Mouse (Mus musculus): ENCODE data around the gene Ddx1.
A peak's percentile ranks its signal among the peaks of the same experiment; 100 is the strongest.

The Ddx1 gene

GRCm38 (mm10) chr12:13248691-13249572, at the start of gene Ddx1:
Ddx1 (minus strand) TSS chr12:13249213.
- peak; percentile 81 for DNase-seq (ENCODE audit: low spot score)

- DNase-seq (ENCODE audit: low spot score): no peak
Observed at GRCm38 (mm10) chr12:13293421-13293881, 44.4 kb upstream of the Ddx1 start.

DNA sequence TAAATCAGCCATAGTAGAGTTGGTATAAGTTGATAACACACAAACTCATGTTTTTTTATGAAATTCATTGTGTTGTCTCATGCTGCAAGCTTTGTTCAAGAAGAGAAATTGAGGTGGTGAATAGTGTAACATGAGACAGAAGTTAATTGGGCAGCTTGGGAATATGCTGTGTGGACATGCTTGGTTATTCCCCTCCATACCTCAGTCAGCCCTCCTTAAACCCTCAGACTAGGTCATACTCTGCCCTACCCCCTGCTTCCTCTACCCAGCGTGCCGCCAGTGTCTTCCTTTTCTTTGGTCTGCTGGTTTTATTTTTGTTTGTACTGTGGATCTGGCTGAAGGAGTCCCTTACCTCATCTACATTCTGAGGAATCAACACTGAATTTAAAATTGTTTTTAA, 42.4 kb upstream of the Ddx1 start:
- no peak for DNase-seq (ENCODE audit: low spot score)

DNA sequence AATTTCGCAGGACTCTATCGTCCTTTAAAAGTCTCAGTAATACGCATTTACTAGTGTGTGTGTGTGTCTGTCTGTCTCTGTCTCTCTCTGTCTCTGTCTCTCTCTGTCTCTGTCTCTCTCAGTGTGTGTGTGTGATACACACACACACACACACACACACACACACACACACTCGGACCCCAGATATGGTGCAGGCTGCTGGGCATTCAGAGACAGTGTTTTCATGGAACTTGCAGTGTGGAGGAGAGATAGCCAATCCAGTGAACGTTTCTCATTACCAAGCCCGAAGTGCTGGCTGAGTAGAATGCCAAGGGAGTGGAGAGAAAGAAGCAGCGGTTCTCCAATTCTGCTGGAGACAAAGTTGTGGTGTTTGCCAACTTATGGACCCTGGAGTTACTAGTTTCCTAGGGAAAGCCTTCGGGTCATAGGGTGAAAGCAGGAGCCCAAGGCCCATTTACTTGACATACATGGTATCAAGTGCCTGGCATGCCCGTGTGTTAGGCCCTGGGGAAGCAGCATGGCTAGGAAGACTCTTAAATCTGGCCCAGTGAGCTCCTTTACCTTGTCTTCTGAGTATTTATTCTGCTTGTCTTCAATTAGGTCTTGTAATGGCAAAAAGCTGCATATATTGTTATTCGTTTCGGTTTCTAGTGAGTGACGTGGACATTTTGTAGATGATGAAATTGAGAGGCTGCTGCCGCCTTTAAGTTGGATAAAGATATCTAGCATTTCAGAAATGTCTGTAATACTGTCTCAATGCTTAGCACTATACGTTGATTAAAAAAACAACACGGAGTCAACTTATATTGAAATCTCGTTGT, 20.8 kb upstream of the Ddx1 start:
- DNase-seq (ENCODE audit: low spot score): no peak

- peak; percentile 92 for DNase-seq (ENCODE audit: low spot score)
Observed at GRCm38 (mm10) chr12:13268826-13269449, 19.9 kb upstream of the Ddx1 start, which contains the start of gene Nbas. Nbas (plus strand) TSS chr12:13269133.

DNA sequence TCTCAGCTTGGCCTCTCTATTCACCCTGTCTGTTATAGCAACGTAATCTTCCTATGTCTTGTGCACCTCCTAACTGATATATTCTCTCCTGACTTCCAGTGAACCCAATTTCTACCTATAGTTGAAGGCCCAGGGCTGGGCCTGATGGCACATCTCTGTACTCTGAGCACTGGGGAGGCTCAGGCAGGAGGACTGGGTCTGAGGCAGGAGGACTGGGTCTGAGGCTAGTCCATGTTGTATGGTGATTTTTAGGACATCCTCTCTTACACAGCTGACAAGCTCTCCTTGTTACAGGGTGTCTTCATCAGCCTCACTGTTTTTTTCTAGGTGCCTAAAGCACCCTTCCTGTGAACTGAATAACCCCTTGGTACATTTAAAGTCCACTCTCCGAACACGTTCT, 19.4 kb upstream of the Ddx1 start:
- DNase-seq (ENCODE audit: low spot score): no peak

DNA sequence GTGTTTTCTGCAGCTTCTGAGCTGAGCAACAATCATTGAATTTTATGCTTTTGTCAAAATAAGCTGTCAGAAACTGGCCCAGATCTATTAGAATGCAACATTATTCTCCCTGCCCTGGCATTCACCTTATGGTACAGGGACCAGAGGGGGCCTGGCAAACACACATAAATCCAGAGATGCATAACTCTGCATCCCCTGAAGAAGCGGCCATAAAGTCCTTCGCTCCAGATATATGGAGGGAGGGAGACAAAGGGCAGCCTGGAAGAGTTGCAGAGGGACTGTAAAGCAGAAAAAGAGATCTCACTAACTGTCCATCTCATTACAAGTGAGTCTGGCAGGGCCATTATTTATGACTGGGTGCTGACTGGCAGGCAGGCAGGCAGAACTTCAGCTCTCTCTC, 6.7 kb upstream of the Ddx1 start:
- no peak for DNase-seq (ENCODE audit: low spot score)

- no peak for DNase-seq (ENCODE audit: low spot score)
Observed at GRCm38 (mm10) chr12:13255068-13255467, 6.1 kb upstream of the Ddx1 start.

DNA sequence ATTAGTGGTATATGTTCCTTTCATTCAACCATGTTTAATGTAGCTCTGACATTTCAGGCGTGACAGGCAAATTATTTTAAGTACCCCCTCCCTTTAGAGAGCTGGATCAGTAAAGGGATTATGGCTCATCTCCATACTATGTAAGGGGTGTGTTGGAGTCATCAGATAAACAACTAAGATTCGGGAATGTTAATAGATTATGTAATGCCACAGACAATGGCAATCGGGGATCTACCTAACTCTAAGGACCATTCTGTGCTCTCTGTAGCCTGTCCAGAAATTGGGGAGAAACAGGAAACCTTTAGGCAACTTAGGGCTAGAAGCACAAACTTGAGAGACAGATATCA, 533 bp upstream of the Ddx1 start:
- no peak for DNase-seq (ENCODE audit: low spot score)

DNA sequence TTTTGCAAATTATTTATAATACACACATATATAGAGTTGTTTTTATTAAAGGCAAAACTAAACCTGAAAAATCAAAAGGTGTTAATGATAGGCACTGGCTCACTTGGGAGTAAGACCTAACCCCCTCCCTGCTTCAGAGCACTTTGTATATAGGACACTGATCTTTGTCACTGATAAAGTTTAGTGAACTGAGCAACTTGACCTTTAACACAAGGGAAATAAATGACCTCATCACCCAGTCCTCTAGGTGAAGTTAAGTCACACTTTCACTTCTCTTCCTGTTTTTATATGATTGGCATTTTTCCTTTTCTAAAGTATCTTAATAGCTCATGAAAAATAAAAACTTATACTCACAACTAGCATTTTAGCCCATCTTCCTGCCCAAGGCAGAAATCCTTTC, 6.6 kb downstream of the Ddx1 start:
- no peak for DNase-seq (ENCODE audit: low spot score)

DNA sequence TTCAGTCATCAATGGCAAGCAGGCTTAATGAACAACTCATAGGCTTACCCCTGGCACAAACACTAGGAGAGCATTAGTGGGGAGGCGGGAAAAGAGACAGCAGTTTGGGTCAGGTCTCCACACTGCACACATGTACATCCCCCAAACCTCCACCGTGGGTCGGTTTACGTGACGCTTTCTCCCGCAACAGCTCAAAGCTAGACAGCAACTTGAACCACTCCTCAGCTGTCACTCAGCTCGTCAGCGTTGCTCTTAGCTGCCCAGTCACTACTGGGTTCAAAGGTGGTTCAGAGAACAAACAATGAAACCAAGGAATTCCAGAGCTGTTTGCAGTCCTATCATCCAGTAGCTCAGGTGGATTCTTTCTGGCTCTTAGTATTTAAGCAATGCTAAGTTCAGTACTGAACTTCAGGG, 30.9 kb downstream of the Ddx1 start:
- no peak for DNase-seq (ENCODE audit: low spot score)

GRCm38 (mm10) chr12:13217568-13217967, 31.4 kb downstream of the Ddx1 start:
- DNase-seq (ENCODE audit: low spot score): no peak

DNA sequence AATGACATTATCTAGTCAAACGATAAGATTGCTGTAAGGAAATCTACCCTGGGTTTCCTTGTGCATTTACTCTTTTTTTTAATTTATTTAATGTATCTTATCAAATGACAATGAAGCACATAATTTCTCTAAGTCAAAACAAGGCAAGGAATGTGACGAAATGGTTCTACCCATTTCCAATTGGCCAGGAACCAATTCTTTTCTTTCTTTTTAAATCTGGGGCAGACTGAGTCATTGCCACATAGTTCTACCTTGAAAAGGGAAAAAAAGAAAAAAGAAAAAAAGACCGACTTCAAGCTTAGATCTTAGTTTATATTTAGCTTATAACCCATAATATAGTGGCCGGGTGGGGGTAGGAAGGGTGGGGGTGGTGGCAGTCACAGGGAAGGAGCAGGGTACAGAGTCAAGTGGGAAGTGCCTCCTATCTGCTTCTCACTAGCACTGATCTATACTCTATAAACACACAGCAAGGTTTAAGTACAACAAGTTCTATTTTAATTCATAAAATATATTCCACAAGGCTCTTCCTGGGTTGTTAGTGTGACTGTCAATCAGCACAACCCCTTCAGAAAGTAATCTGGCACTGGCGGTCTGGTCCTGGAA, 32.4 kb downstream of the Ddx1 start:
- no peak for DNase-seq (ENCODE audit: low spot score)

DNA sequence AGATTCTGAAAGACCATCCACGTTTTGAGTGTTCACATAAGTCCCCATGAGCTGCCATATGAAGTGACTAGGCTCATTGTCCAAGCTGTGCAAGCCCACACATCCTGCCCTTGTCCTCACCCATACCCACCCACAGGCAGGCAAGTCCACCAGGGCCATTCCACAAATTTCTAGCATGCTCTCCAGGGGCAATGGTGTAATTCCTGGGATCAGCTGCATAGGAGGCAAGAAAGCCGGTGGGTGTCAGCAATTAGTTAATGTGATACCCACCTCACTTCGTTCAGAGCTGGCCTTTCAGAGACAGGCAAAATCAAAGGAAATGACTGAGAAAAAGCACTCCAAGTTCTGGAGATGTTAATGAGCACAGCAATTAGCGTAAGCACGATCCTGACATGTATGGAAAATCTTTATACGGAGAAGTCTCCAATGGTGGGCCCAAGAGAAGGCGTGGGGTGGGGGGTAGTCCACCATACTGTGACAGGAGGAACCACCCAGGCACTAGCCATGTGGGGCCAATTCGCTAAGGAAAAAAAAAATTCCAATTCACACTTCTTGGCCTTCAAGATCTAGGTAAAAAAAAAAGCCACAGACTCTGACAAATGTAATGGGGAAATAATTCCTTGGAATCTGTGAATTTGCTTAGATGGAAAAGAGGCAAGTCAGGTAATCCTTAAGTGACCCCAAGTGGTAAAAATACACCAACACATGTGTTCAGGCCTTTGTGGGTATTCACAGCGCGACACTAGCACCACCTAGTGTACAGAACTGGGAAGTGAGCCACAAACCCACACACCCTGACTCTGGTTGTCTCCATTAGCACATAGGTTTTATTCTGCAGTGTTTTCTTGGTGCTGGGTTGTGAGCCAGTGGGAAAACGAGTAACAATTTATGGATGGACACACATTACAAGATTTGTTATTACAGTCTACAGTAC, 34.4 kb downstream of the Ddx1 start:
- peak; percentile 95 for DNase-seq (ENCODE audit: low spot score)

DNA sequence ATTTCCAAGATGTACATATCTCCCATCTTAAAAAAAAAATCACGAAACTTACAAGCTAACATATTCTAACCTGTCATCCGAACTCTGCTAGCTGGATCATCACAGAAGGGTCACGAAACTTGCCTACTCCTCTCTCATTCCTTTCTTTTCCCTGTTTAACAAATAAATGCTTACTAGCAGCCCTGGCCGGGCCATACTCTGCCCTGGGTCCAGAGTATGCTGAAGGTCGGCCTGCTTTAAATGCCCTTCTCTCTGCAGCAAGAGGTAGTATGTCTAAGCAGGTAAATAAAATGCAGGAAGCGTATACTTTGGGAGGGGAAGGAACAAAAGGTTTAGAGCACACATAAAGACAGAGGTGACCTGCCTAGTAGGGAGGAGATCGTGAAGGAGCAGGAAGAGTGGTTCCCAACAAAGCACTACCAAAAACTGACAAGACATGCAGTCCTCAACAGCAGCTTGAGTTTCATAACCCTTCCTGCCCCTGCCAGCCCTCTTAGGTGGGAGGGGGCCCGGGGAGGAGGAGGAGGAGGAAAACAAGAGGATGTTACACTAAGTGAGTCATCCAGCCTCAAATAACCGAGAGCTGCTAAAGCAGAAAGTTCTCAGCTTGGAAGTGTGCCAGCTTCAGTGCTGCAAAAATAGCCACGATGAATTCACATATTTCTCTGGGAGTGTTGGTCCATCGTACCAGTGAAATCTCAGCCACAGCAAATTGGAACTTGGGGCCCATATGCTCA, 37.1 kb downstream of the Ddx1 start:
- DNase-seq (ENCODE audit: low spot score): no peak

DNA sequence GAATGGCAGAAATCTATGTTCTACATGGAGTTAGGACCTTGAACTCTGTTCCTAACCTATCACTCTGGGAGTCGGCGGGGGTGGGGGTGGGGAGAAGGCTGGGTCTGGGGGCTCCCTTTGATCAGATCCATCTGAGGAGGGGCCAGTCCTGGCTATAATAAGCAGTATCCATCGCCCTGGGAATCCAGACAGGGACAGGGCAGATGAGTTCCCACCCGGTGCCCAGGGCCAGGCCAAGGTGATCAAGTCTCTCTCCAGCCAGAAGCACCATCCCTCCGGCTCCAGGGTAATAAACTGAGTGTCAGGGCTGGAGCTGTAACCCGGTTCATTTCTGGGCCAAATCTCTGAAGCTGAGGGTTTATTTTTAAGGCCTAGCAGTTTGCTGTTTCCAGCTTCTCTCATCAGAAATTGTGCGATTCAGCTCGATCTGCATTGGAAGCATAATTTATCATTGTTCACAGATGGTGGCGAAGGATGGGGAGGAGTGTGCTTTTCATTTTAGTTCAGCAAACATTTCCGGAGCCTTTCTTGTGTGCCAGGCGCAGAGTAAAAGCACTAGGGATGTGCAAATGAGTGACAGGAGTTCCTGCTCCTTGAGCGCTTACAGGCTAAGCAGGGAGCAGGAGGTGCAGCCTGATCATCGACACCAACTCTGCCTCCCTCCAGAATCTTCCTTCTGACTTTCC, 39.2 kb downstream of the Ddx1 start:
- no peak for DNase-seq (ENCODE audit: low spot score)

DNA sequence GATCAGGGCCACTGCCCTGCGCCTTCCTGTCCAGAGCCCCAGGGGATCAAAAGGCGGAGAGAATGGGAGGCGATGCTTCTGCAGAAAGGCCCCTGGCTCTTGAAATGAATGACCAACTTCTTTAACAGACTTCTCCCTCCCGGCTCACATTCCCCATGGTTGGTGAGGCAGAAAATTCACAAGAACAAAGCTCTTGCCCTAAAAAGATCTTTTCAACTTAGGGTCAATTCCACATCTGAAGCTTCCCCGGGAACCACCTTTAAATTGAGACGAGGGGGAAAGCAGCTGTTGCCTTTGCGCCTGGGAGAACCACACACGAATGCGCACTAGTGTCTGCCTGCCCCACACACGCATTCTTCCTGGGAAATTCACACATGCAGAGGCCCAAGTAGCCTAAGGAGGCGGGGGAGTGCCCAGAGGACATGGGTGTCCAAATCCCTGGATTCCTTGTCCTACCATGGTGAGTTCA, 40.0 kb downstream of the Ddx1 start:
- peak; percentile 73 for DNase-seq (ENCODE audit: low spot score)

DNA sequence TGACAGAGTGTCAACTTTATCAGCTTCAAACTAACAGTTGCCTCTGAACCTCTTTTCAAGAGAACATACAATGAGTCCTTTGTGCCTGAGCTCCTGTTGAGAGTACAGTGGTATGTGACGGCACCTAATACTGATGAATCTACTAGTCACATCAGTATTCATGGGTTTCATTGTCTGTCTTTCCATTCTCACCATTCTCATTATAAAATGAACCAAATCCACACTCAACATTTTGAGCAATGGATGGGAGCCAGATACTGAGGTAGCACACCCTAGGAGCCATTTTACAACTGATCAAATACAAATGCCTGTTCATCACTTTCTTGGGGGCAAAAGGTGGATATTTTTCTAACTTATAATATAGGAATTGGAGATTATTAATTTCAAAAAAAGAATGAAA, 40.5 kb downstream of the Ddx1 start:
- peak; percentile 39 for DNase-seq (ENCODE audit: low spot score)

DNA sequence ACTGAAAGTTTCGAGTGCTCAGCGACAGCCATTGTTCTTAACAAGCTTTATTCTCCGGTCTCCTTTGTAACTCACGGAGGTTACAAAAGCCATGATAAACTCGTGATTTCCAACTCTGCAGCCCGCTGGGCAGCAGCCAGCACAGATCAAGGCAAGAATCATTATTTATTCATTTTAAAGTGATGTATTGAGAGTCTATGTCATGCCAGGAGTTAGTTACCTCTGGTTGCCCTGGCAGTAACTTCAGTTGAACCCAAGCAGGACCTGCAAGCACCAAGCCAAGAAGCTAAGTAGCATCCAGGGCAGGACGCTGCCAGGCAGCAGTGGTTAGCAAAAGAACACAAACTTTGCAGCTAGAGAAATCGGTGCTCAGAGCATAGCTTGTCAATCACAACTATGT, 41.9 kb downstream of the Ddx1 start:
- DNase-seq (ENCODE audit: low spot score): no peak

- no peak for DNase-seq (ENCODE audit: low spot score)
Observed at GRCm38 (mm10) chr12:13205733-13206132, 43.3 kb downstream of the Ddx1 start.
